Mouse (Mus musculus) hindbrain, embryonic 11.5 days (tissue): ENCODE results near the gene Pnmal1. TPM values are rescaled to one million over a fixed set of nuclear protein-coding genes. Genes with fewer than 3 reads are reported as not detected.
A peak's percentile ranks its signal among the peaks of the same experiment; 100 is the strongest.

ENCODE experiments used
- ATAC-seq: fragments of 200-750 bp; cut with Nextera tagmentation; 2 replicates; pipeline ENCODE4 v1.8.0; 2017; ENCODE audit warnings: mild to moderate bottlenecking, moderate TSS enrichment, moderate library complexity; ENCODE audit not compliant: low FRiP score
- DNase-seq: peaks from one replicate; pipeline ENCODE4 v3.0.0-alpha.2; 2015; ENCODE audit warnings: low spot score
- H3K27ac ChIP-seq: fragments of 300-500 bp; sonication (generic); 2 replicates; pipeline ENCODE4 v1.5.1; 2014; ENCODE audit warnings: mild to moderate bottlenecking, low read depth, low read length
- H3K27me3 ChIP-seq: fragments of 300-500 bp; sonication (generic); 2 replicates; pipeline ENCODE4 v1.6.1; 2014; ENCODE audit warnings: mild to moderate bottlenecking, low read length, moderate library complexity, mixed read lengths; ENCODE audit not compliant: control insufficient read depth, insufficient read depth
- H3K36me3 ChIP-seq: fragments of 300-500 bp; sonication (generic); 2 replicates; pipeline ENCODE4 v1.6.1; 2014; ENCODE audit warnings: mild to moderate bottlenecking, low read length, moderate library complexity, mixed read lengths; ENCODE audit not compliant: control insufficient read depth, insufficient read depth
- H3K4me1 ChIP-seq: fragments of 300-500 bp; sonication (generic); replicated peaks from 2 replicates; pipeline ENCODE4 v1.6.1; 2014; ENCODE audit warnings: low read length, mixed read lengths; ENCODE audit not compliant: control insufficient read depth, insufficient read depth
- H3K4me2 ChIP-seq: fragments of 300-500 bp; sonication (generic); replicated peaks from 2 replicates; pipeline ENCODE4 v1.6.1; 2014; ENCODE audit warnings: mild to moderate bottlenecking, low read depth, low read length
- H3K4me3 ChIP-seq: fragments of 300-500 bp; sonication (generic); 2 replicates; pipeline ENCODE4 v1.5.1; 2014; ENCODE audit warnings: low read depth, low read length
- H3K9ac ChIP-seq: fragments of 300-500 bp; sonication (generic); 2 replicates; pipeline ENCODE4 v1.6.1; 2014; ENCODE audit warnings: low read depth, low read length
- H3K9me3 ChIP-seq: fragments of 300-500 bp; sonication (generic); 2 replicates; pipeline ENCODE4 v1.6.1; 2016; ENCODE audit warnings: low read length; ENCODE audit not compliant: control insufficient read depth
- WGBS: fragments of 180-500 bp; shearing (Covaris S2); extraction: QIAGEN DNeasy Blood & Tissue Kit; methylation state at CpG from one replicate; pipeline ENCODE4 v1.1.7; 2014; 5-methylcytosine and 5-hydroxymethylcytosine counted together
- polyA plus RNA-seq: library from polyadenylated mRNA; unstranded; fragments of >200 nt; fragmentation: Nextera tagmentation; extraction: Ambion mirVana; gene quantifications from 2 replicates; pipeline ENCODE4 v1.2.1, GENCODE M21; 2014

Pnmal1 gene
- polyA plus RNA-seq, 1 experiment from 2014 or later: 17.6 TPM

DNA sequence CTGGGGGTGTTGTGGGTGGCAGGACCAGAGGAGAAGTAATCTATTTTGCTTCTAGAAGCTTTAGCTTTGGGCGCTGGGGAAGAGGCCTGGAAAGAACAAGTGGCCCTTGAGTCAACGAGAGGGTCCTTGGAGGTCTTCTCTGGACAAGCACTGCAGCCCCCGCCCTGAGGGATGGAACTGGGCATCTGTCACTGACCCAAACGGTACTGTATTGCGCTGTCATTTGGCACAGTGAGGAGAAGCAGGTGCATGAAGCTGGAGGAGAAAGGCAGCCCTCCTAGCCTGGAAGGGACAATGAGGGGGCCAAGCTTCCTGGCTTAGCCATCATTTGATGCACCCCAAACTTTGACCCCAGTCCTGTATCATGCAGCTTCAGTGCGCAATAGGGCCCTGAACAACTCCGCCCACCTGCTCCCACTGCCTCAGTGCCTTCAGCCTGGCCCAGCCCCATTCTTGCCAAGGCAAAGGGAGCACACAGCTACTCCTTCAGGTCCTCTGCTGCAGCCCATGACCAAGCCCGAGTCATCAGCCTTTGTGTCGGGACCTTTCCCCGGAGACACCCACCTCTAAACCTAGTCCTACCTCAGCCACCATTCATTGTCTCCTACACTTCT is 37.0 kb upstream of the Pnmal1 start:
- 55% methylated on average over 10 of the region's 10 CpGs for WGBS
- no peak for ATAC-seq
- Histone ChIP-seq H3K27me3 (no peaks in the 10 kb centered on the region), H3K9ac (peak overlapping the region; percentile 99), H3K27ac (peak overlapping the region; percentile 96), H3K4me1 (peaks cover 30% of the 10 kb centered on the region), H3K4me3 (peak overlapping the region; percentile 93), H3K4me2 (peak overlapping the region; percentile 72), H3K36me3 (peaks cover 4% of the 10 kb centered on the region; the same call in 1 of the 2 replicates), H3K9me3 (no peaks in the 10 kb centered on the region)
- no peak for DNase-seq

DNA sequence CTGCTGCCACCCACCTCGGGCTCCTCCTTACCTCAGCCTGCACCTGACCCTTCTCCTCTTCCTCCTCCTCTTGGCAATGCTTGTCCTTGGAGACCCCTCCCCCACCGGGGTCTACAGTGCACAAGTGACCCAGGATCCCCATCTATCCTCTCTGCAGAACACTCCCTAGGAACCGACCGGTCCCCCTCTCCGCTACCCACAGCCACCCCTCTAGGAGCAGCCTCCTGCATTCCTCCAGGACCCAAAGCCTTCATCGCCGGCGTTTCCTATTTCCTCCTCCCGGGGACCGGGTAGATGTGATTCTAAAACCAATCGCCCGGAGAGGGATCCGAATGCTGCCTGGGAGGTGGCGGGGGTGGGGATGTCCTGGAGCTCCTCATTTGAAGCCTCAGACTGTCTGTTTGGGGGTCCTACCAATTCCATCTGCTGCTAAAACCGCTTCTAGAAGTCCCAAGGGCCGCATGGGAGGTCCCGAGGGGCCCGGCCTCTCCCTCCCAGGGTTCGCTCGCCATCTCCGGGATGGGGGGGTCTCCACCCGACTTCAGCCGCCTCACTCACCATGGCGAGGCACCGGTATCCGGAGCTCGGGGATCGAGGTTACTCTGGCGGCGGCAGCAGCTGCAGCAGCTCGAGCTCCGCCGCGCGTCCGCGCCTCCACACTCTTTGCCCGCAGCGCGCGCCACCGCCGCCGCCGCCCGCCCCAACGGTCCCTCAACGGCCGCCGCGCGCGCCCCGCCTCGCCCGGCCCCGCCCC is 36.0 kb upstream of the Pnmal1 start:
- H3K9me3 ChIP-seq: no peaks in the 10 kb centered on the region
- H3K27ac ChIP-seq: peak overlapping the region; percentile 96
- peak overlapping the region; percentile 72 for H3K4me2 ChIP-seq
- peak; percentile 6; the same call in 1 of the 2 replicates for ATAC-seq
- peak; percentile 50 for DNase-seq
- peaks cover 25% of the 10 kb centered on the region for H3K4me1 ChIP-seq
- peak overlapping the region; percentile 99 for H3K9ac ChIP-seq
- H3K36me3 ChIP-seq: peaks cover 3% of the 10 kb centered on the region; the same call in 1 of the 2 replicates
- under 1% methylated on average over 57 of the region's 57 CpGs for WGBS
- H3K27me3 ChIP-seq: no peaks in the 10 kb centered on the region
- H3K4me3 ChIP-seq: peak overlapping the region; percentile 93

DNA sequence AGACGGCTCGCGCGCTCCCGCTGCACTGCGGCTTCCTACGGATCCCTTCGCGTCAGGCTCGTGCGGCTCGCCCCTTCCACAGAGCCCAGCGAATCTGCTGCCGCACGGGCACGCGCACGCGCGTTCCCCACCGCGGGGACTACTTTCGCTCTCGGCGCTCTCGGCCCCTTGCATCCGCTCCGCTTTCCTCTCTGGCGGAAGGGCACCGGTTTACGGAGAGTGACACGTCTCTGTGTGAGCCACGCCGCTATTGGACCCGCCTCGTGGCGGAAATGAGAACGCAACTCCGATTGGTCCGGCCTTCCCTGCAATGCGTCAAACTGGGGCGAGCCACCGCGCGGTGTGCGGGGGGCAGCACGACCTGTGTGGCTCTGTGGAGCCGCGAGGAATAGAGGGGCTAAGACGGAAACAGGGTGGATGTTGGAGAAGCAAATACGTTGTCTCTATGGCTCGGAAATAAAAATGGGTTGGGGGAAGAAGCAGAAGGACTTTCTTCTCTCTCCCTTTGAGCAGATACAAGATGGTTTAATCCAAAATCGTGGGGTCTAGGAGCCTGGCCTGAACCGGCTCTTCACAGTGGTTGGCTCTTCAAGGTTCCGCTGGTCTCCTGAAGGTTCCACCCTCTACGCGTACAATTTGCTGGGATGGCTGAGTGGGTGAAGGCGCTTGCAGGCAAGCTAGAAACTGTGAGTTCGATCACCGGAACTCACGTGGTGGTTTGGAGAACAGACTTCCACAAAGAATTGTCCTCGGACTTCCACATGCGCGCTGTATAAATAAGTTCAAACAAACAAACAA is 35.2 kb upstream of the Pnmal1 start, which contains the start of gene Calm3:
Calm3 (minus strand) TSS at position 78 of the 798 bp plus-strand sequence.
- H3K36me3 ChIP-seq: no peaks in the 10 kb centered on the region
- peak; percentile 93 for ATAC-seq
- peak within 1 kb of the TSS; percentile 72 for H3K4me2 ChIP-seq
- H3K27ac ChIP-seq: peak within 1 kb of the TSS; percentile 96
- 2% methylated on average over 64 of the region's 64 CpGs for WGBS
- peaks cover 25% of the 10 kb centered on the region for H3K4me1 ChIP-seq
- peak within 1 kb of the TSS; percentile 99 for H3K9ac ChIP-seq
- H3K9me3 ChIP-seq: no peaks in the 10 kb centered on the region
- H3K27me3 ChIP-seq: no peaks in the 10 kb centered on the region
- DNase-seq: peak; percentile 100
- peak within 1 kb of the TSS; percentile 93 for H3K4me3 ChIP-seq

DNA sequence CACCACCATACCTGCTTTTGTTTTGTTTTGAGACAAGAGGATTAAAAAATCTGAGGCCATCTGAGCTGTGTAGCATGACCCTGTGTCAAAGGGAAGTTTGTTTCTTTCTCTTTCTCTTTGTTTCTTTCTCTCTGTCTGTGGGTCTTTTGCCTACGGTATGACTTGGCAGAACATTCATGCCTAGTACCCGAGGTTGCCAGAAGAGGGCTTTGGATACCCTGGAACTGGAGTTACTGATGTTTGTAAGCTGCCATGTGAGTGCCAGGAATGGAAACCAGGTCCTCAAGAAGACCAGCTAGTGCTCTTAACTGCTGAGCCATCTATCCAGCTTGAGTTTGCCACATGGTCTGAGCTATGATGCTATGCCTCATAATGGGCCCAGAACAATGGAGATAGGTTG is 31.1 kb upstream of the Pnmal1 start:
- Histone ChIP-seq H3K27ac (no peak overlapping the region), H3K27me3 (no peaks in the 10 kb centered on the region), H3K4me1 (no peaks in the 10 kb centered on the region), H3K9me3 (no peaks in the 10 kb centered on the region), H3K4me3 (no peak overlapping the region), H3K4me2 (no peak overlapping the region), H3K36me3 (no peaks in the 10 kb centered on the region), H3K9ac (no peak overlapping the region)
- ATAC-seq: no peak
- WGBS: 47% methylated on average over 2 of the region's 2 CpGs
- no peak for DNase-seq

DNA sequence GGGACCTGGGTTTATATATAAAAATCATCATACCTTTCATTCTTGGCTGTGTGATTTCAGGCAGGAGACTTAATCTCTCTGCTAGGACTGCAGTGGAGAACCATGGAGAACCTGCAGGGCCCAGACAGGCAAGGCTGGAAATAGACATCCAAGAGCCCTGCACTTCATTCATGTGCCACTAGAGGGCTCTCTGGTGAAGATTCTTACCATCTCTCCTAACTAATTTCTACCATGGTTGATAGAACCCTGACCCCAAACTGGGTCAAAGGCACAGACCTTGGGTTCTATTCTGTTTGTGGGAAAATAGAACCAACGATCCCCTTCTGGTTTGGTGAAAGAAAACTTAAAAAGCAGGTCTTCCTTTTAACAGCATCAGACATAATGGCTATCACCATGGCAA is 28.6 kb upstream of the Pnmal1 start:
- Histone ChIP-seq H3K4me1 (no peaks in the 10 kb centered on the region), H3K9ac (no peak overlapping the region), H3K27me3 (no peaks in the 10 kb centered on the region), H3K27ac (no peak overlapping the region), H3K4me3 (no peak overlapping the region), H3K36me3 (no peaks in the 10 kb centered on the region), H3K9me3 (no peaks in the 10 kb centered on the region), H3K4me2 (no peak overlapping the region)
- ATAC-seq (peak; percentile 22; the same call in 1 of the 2 replicates), DNase-seq (peak; percentile 80)
- WGBS: 3% methylated on average over 1 of the region's 1 CpGs

DNA sequence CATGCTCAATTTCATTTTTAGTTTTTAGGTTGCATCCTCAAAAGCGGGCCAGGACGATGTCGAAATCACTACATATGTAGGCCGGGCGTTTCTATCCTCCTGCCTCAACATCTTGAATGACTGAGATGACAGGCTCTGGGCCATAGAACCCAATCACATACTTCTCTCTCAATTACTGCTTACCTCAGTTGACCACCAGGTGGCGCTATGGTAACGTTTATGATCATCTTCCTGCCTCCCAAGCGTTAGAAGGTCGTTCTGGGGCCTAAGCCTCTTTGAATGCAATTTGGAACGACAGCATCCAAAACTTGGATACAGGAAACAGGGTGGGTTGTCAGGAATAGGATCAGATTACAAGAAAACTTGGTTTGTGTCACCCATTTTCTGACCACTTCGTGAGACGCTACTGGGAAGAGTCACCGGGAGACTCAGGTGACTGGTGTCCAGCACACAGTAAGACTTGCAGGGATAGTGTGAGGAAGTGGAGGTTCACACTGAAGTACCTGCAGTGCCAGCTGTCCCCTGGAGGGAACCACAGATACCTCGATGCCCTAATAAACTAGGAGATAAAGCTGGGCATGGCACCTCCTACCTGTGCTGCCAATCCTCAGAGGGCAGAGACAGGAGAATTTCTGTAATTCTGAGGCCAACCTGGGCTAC is 27.4 kb upstream of the Pnmal1 start:
- Histone ChIP-seq H3K9me3 (no peaks in the 10 kb centered on the region), H3K9ac (no peak overlapping the region), H3K4me1 (no peaks in the 10 kb centered on the region), H3K4me3 (no peak overlapping the region), H3K36me3 (no peaks in the 10 kb centered on the region), H3K4me2 (no peak overlapping the region), H3K27me3 (no peaks in the 10 kb centered on the region), H3K27ac (no peak overlapping the region)
- peak; percentile 71 for ATAC-seq
- peak; percentile 93 for DNase-seq
- 18% methylated on average over 14 of the region's 14 CpGs for WGBS

DNA sequence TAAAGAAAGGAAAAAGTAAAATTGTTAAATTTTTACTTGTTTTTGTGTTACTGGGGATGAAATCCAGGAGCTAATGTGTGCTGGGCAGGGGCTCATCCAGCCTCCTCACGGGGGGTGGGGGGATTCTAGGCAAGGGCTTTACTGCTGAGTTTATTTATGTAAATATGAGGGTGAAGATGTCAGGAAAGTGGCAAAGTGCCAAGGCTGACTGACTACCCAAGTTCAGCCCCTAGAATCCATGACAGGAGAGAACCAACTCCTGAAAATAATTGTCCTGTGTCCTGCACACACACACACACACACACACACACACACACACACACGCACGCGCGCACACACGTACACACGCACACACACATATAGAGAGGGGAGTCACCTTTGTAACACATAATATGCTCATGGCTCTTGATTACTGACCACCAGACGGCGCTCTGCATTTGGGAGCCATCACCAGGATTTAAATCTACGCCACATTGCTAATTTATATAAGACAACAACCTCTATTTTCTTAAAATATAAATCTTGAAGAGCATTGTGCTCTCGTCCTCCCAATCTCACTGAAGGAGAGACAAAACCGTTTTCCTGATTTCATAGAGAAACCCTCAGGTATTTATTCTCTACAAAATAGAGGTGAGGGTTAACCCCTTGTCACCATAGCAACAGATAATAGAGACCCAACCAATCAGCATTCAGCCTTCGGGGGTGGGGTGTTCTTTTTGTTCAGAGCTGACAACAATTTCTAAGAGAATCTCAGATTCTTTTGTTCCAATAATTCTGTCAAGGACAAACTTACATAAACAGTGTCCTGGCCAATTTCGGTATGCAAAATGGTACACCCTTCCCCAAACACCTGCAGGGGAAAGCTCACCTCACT is 26.5 kb upstream of the Pnmal1 start:
- no peaks in the 10 kb centered on the region for H3K9me3 ChIP-seq
- ATAC-seq (peak; percentile 55), DNase-seq (peak; percentile 74)
- WGBS: 48% methylated on average over 14 of the region's 14 CpGs
- H3K36me3 ChIP-seq: no peaks in the 10 kb centered on the region
- H3K27me3 ChIP-seq: no peaks in the 10 kb centered on the region
- no peak overlapping the region for H3K4me2 ChIP-seq
- H3K4me3 ChIP-seq: no peak overlapping the region
- H3K4me1 ChIP-seq: no peaks in the 10 kb centered on the region
- H3K9ac ChIP-seq: no peak overlapping the region
- no peak overlapping the region for H3K27ac ChIP-seq
